Mouse (Mus musculus) heart, embryonic 12.5 days (tissue): ENCODE measurements around the gene 1700061G19Rik. TPM values are rescaled to one million over a fixed set of nuclear protein-coding genes. Genes with fewer than 3 reads are reported as not detected.
A peak's percentile ranks its signal among the peaks of the same experiment; 100 is the strongest.

Experiments used
- ATAC-seq: fragments of 200-750 bp; cut with Nextera tagmentation; 2 replicates; pipeline ENCODE4 v1.8.0; 2017; ENCODE audit warnings: moderate TSS enrichment, moderate library complexity; ENCODE audit not compliant: insufficient number of reproducible peaks, low FRiP score
- H3K27ac ChIP-seq: fragments of 300-500 bp; sonication (generic); 2 replicates; pipeline ENCODE4 v1.5.1; 2016; ENCODE audit warnings: mild to moderate bottlenecking, moderate library complexity; ENCODE audit not compliant: poor library complexity, severe bottlenecking
- H3K27me3 ChIP-seq: fragments of 300-500 bp; sonication (generic); replicated peaks from 2 replicates; pipeline ENCODE4 v1.6.1; 2016; ENCODE audit warnings: mild to moderate bottlenecking, moderate library complexity
- H3K36me3 ChIP-seq: fragments of 300-500 bp; sonication (generic); 2 replicates; pipeline ENCODE4 v1.6.1; 2016; ENCODE audit warnings: mild to moderate bottlenecking, moderate library complexity
- H3K4me1 ChIP-seq: fragments of 300-500 bp; sonication (generic); replicated peaks from 2 replicates; pipeline ENCODE4 v1.6.1; 2016; ENCODE audit warnings: mild to moderate bottlenecking
- H3K4me2 ChIP-seq: fragments of 300-500 bp; sonication (generic); 2 replicates; pipeline ENCODE4 v1.6.1; 2016; ENCODE audit warnings: mild to moderate bottlenecking, moderate library complexity
- H3K4me3 ChIP-seq: fragments of 300-500 bp; sonication (generic); 2 replicates; pipeline ENCODE4 v1.5.1; 2016; ENCODE audit warnings: mild to moderate bottlenecking
- H3K9ac ChIP-seq: fragments of 300-500 bp; sonication (generic); 2 replicates; pipeline ENCODE4 v1.6.1; 2016; ENCODE audit warnings: mild to moderate bottlenecking, moderate library complexity
- H3K9me3 ChIP-seq: fragments of 300-500 bp; sonication (generic); replicated peaks from 2 replicates; pipeline ENCODE4 v1.6.1; 2016; ENCODE audit warnings: mild to moderate bottlenecking, moderate library complexity
- WGBS: fragments of 180-500 bp; shearing (Covaris S2); methylation state at CpG from one replicate; pipeline ENCODE4 v1.1.7; 2016; 5-methylcytosine and 5-hydroxymethylcytosine counted together
- polyA plus RNA-seq: library from polyadenylated mRNA; unstranded; fragments of >200 nt; fragmentation: Nextera tagmentation; extraction: Ambion mirVana; gene quantifications from 2 replicates; pipeline ENCODE4 v1.2.1, GENCODE M21; 2016

Gene 1700061G19Rik
- polyA plus RNA-seq, 1 experiment from 2014 or later, result 0.36 TPM

DNA sequence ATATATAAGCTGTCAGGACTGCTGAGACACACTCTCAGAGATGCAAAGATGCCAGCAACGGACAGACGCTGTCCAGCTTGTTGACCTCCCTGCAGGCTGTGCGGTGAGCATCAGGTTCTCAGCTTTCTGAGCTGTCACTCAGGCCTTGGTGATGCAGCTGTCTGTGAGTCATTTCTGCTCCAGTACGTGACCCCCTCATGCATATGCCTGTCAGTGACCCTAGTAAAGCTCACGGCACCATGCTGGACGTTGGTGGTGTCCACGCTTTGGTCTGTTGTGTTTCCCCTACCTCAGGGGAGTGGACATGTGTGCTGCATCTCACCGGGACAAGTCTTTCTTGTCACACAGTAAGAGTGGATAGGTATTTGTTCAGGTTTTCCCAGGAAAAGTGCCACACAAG is 3.5 kb upstream of the 1700061G19Rik start:
- H3K4me1 ChIP-seq, result no peaks in the 10 kb centered on the region
- no peak overlapping the region for H3K4me2 ChIP-seq
- H3K9ac ChIP-seq, result no peak overlapping the region
- peaks cover 7% of the 10 kb centered on the region for H3K9me3 ChIP-seq
- no peaks in the 10 kb centered on the region for H3K27me3 ChIP-seq
- no peak for ATAC-seq
- H3K36me3 ChIP-seq, result no peaks in the 10 kb centered on the region
- H3K4me3 ChIP-seq, result no peak overlapping the region
- whole genome bisulfite sequencing, result 73% methylated on average over 8 of the region's 8 CpGs
- no peak overlapping the region for H3K27ac ChIP-seq

DNA sequence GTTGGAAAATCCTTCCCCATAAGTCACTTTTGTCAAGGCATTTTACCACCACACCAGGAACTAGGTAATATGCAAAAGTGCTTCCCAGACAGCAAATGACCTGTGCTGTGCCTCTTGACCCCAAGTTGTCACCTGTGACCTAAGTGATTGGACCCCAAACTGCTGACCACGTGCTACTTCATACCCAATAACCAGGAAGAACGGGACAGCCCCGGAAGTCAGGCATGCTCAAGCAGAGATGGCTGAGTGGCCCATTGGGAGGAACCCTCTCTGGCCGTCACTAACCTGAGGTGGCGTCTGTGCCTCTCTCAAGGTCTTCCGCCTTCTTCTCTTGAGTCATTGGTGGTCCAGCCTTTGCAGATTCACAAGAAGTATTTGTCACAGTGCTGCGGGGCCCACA is 2.8 kb upstream of the 1700061G19Rik start:
- H3K4me2 ChIP-seq, result no peak overlapping the region
- H3K9me3 ChIP-seq, result no peaks in the 10 kb centered on the region
- H3K36me3 ChIP-seq, result no peaks in the 10 kb centered on the region
- H3K4me1 ChIP-seq, result no peaks in the 10 kb centered on the region
- H3K9ac ChIP-seq, result no peak overlapping the region
- no peak for ATAC-seq
- H3K4me3 ChIP-seq, result no peak overlapping the region
- H3K27ac ChIP-seq, result no peak overlapping the region
- 72% methylated on average over 7 of the region's 7 CpGs for WGBS
- H3K27me3 ChIP-seq, result no peaks in the 10 kb centered on the region

DNA sequence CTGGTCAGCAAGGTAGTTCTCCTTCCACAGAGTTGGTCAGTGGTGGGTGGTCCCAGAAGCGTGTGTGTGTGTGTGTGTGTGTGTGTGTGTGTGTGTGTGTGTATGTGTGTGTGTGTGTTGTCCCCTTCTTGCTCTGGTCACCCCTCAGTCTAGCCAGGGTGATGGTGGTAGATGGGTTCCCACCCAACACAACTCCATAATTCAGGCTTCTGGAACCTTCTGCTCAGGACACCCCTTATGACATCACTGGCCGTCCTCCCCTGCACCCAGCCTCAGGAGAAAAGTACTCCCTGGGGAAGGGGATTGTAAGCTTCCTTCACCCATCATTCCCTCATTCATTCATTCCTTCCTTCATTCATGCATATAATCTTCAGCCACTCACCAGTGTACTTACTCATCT is 1.0 kb upstream of the 1700061G19Rik start, which contains the start of gene Acsbg2:
TSS of gene Acsbg2 (minus strand) at position 211 of the 400 bp plus-strand sequence.
- H3K27ac ChIP-seq, result no peak within 1 kb of the TSS
- ATAC-seq, result no peak
- H3K4me3 ChIP-seq, result no peak within 1 kb of the TSS
- 88% methylated on average over 2 of the region's 2 CpGs for WGBS
- H3K36me3 ChIP-seq, result no peaks in the 10 kb centered on the region
- no peaks in the 10 kb centered on the region for H3K27me3 ChIP-seq
- H3K4me1 ChIP-seq, result no peaks in the 10 kb centered on the region
- no peak within 1 kb of the TSS for H3K9ac ChIP-seq
- H3K4me2 ChIP-seq, result no peak within 1 kb of the TSS
- no peaks in the 10 kb centered on the region for H3K9me3 ChIP-seq

DNA sequence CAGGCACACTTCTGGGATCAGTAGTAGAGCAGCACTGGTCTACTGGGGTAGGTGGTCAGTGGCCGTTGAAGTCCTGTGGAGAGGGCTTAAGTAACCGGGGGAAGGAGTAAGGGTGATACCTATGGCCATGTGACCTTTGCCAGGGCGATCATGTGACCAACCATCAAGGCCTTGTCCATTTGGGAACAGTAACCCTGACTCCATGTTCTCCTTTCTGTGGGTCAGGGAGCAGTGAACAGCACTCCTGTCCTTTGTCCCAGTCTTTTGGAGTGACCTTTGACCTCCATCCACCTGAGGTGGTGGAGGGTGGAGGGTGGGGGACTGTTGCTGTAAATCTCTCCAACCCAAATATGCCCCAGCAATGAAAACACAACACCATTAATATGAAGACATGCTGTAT is 1.2 kb downstream of the 1700061G19Rik start:
- H3K9ac ChIP-seq, result no peak overlapping the region
- no peak overlapping the region for H3K4me2 ChIP-seq
- no peak overlapping the region for H3K4me3 ChIP-seq
- H3K9me3 ChIP-seq, result no peaks in the 10 kb centered on the region
- H3K4me1 ChIP-seq, result no peaks in the 10 kb centered on the region
- H3K27me3 ChIP-seq, result no peaks in the 10 kb centered on the region
- WGBS, result 75% methylated on average over 3 of the region's 3 CpGs
- no peaks in the 10 kb centered on the region for H3K36me3 ChIP-seq
- ATAC-seq, result no peak
- no peak overlapping the region for H3K27ac ChIP-seq

DNA sequence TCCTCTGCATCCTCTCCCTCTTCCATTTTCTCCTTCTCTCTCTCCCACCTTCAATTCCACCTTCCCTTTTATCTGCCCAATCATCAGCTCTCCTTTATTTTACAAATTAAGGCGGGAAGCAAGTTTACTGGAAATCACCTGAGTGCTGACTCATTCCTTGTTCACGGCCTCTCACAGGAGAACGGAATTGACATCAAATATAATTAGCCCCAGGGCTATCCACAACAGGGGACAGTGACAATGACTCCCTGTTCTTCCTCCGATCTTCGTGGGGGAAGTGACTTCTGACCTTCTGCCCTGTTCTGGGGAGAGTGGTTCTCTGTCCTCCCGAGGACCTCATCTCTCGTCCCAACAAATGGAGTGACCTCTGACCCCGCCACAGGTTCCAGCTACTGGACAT is 1.7 kb downstream of the 1700061G19Rik start:
- ATAC-seq, result no peak
- H3K4me3 ChIP-seq, result no peak overlapping the region
- H3K9ac ChIP-seq, result no peak overlapping the region
- H3K9me3 ChIP-seq, result no peaks in the 10 kb centered on the region
- H3K27me3 ChIP-seq, result no peaks in the 10 kb centered on the region
- H3K36me3 ChIP-seq, result no peaks in the 10 kb centered on the region
- H3K4me2 ChIP-seq, result no peak overlapping the region
- no peak overlapping the region for H3K27ac ChIP-seq
- no peaks in the 10 kb centered on the region for H3K4me1 ChIP-seq
- WGBS, result 74% methylated on average over 8 of the region's 8 CpGs

DNA sequence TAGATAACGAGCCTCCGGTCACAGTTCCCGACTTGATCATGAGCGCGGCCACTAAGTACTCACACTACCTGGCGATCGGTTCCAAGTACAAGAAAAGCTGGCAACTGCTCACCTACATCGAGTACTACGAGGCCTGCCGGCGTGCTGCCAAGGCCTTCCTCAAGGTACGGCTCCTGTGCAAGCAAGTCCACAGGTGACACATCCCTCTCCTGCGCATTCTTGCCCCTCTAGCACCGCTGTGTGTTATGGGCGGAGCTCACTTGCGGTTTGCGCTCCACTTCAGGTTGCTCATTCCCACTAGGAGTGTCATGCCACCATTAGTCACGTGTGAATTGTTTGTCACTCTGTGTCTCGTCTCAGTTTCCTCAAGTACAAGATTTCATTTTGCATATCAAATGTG is 2.1 kb downstream of the 1700061G19Rik start:
- no peaks in the 10 kb centered on the region for H3K36me3 ChIP-seq
- no peak for ATAC-seq
- H3K4me3 ChIP-seq, result no peak overlapping the region
- no peaks in the 10 kb centered on the region for H3K4me1 ChIP-seq
- H3K27ac ChIP-seq, result no peak overlapping the region
- H3K4me2 ChIP-seq, result no peak overlapping the region
- H3K27me3 ChIP-seq, result no peaks in the 10 kb centered on the region
- WGBS, result 87% methylated on average over 19 of the region's 19 CpGs
- no peaks in the 10 kb centered on the region for H3K9me3 ChIP-seq
- no peak overlapping the region for H3K9ac ChIP-seq

DNA sequence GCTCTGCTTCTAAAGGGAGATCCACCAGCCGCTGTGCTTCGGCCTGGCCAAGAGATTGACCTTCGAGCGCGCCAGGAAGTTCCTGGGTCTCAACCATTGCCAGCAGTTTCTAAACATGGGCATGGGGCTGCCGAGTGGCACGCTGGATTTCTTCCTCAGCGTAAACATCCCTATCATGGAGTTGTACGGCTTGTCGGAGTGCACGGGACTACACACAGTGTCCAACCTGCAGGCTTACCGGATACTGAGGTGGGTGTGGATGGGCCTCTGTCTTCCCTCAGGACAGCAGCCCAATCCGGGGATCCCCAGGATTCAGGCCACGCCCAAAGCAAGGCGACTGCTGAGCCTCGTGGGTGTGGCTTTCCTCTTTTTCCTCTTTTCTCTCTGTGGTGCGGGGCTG is 8.3 kb downstream of the 1700061G19Rik start:
- peak overlapping the region; percentile 38; the same call in 1 of the 2 replicates for H3K9ac ChIP-seq

DNA sequence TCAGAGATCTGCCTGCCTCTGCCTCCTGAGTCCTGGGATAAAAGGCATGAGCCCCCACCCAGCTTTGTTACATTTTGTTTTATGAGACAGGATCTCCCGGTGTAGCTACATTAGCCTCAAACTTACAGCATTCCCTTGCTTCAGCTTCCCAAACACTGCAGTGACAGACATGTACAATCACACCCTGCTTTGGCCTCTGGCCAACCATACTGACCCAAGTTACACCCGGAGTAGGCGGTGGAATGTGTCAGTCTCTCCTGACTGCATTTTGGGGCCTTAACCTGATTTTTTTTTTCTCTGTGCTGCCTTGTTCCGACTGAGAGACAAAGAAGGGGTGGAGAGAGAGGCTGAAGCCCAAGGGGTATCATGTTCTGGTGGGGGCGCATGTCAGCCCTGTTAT is 9.1 kb downstream of the 1700061G19Rik start:
- Histone ChIP-seq H3K4me2 (no peak overlapping the region), H3K27me3 (no peaks in the 10 kb centered on the region), H3K9ac (no peak overlapping the region), H3K4me1 (peaks cover 16% of the 10 kb centered on the region), H3K4me3 (no peak overlapping the region), H3K9me3 (peaks cover 10% of the 10 kb centered on the region; the same call in 1 of the 2 replicates), H3K27ac (no peak overlapping the region), H3K36me3 (peaks cover 13% of the 10 kb centered on the region)
- WGBS, result 43% methylated on average over 5 of the region's 5 CpGs
- no peak for ATAC-seq

More for the DNA sequence above, 8.3 kb downstream of the 1700061G19Rik start:
- Histone ChIP-seq H3K4me3 (peak overlapping the region; percentile 23), H3K4me1 (peaks cover 16% of the 10 kb centered on the region), H3K27ac (no peak overlapping the region), H3K4me2 (peak overlapping the region; percentile 59), H3K27me3 (no peaks in the 10 kb centered on the region), H3K36me3 (peaks cover 5% of the 10 kb centered on the region), H3K9me3 (peaks cover 8% of the 10 kb centered on the region; the same call in 1 of the 2 replicates)
- no peak for ATAC-seq
- WGBS, result 28% methylated on average over 17 of the region's 17 CpGs

DNA sequence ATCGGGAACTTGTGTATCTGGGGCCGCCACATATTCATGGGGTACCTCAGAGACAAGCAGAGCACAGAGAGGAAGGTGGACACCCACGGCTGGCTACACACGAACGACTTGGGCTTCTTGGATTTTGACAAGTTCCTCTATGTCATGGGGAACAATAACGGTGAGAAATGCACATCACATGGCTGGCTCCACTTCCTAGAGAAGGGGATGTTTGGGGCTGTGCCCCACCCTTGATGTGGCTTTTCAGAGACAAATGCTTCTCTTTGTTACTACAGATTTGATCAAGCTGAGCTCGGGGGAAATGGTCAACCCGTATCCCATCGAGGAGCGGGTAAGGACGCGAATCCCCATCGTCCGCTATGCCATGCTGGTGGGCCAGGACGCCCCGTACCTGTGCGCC is 9.5 kb downstream of the 1700061G19Rik start:
- ATAC-seq, result no peak
- Histone ChIP-seq H3K4me3 (no peak overlapping the region), H3K27ac (no peak overlapping the region), H3K36me3 (peaks cover 17% of the 10 kb centered on the region), H3K9me3 (peaks cover 10% of the 10 kb centered on the region; the same call in 1 of the 2 replicates), H3K4me1 (peaks cover 16% of the 10 kb centered on the region), H3K4me2 (no peak overlapping the region), H3K27me3 (no peaks in the 10 kb centered on the region), H3K9ac (no peak overlapping the region)
- WGBS, result 85% methylated on average over 17 of the region's 17 CpGs

DNA sequence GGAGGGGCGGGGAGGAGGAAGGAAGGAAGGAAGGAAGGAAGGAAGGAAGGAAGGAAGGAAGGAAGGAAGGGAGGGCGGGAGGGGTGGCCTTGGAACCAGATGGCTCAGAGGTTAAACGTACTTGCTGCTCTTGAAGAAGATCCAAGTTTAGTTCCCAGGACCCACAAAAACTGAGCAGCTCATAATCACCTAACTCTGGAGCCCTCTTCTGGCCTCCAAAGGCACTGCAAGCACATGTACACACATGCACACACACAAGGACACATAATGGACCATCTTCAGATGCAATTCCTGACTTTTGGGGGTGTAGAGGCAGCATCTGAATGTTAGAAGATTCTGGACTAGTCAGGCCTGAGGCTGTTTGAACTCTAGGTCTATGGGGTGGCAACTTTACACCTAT is 12.8 kb downstream of the 1700061G19Rik start:
- Histone ChIP-seq H3K4me1 (peaks cover 16% of the 10 kb centered on the region), H3K27me3 (no peaks in the 10 kb centered on the region), H3K4me3 (no peak overlapping the region), H3K9ac (no peak overlapping the region), H3K36me3 (peaks cover 46% of the 10 kb centered on the region), H3K9me3 (peaks cover 10% of the 10 kb centered on the region; the same call in 1 of the 2 replicates), H3K4me2 (no peak overlapping the region), H3K27ac (no peak overlapping the region)
- ATAC-seq, result no peak
- 93% methylated on average over 2 of the region's 3 CpGs for WGBS

DNA sequence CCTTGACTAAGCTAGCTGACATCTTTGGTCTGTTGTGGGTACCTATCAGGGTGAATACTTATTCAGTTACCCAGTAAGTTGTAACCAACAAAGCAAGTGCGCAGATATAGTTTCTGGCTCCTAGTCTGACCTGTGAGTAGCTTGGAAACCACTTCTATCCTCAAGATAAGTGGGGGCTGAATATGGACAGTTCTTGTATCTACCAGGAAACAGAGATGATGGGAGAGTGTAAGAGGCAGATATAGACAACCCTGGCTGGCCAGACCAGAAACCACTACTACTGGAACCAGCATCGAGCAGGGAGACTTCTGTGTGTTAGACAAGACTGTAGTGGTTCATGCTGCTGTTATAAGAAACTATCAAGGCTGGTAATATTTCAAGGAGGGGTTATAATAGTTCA is 14.7 kb downstream of the 1700061G19Rik start:
- H3K9me3 ChIP-seq, result peaks cover 10% of the 10 kb centered on the region; the same call in 1 of the 2 replicates
- no peaks in the 10 kb centered on the region for H3K27me3 ChIP-seq
- no peak overlapping the region for H3K4me2 ChIP-seq
- no peak overlapping the region for H3K4me3 ChIP-seq
- H3K27ac ChIP-seq, result no peak overlapping the region
- ATAC-seq, result no peak
- no peak overlapping the region for H3K9ac ChIP-seq
- H3K4me1 ChIP-seq, result no peaks in the 10 kb centered on the region
- 87% methylated on average over 2 of the region's 2 CpGs for WGBS
- peaks cover 66% of the 10 kb centered on the region for H3K36me3 ChIP-seq

DNA sequence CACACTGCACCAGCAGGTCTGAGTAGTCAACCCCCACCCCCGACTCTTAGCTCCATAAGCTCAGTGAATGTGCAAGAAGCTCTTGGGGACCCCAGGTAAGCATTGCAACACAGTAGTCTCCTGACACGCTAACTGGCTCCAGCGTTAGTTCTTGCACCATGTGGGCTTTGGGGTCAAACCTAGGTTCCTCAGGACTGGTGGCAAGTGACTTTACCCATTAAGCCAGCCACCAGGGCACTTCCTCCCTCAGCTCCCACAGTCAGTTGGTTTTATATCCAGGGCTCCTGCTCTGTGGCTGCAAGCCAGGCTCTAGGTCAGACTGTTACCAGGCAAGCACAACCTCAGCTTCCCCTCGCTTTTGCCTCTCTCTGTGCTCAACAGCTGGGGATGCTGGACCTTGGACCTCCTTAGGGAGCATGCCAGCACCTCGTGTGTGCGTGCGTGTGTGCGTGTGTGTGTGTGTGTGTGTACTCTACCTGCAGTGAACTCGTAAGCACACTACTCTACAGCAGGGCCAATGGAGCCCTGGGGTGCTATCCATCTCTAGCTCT is 20.2 kb downstream of the 1700061G19Rik start:
- 92% methylated on average over 9 of the region's 9 CpGs for WGBS
- ATAC-seq, result no peak

More for the DNA sequence above, 20.2 kb downstream of the 1700061G19Rik start:
- Histone ChIP-seq H3K27ac (no peak overlapping the region), H3K36me3 (peaks cover 95% of the 10 kb centered on the region), H3K9me3 (no peaks in the 10 kb centered on the region), H3K4me3 (no peak overlapping the region), H3K4me2 (no peak overlapping the region), H3K27me3 (no peaks in the 10 kb centered on the region), H3K9ac (no peak overlapping the region), H3K4me1 (no peaks in the 10 kb centered on the region)
